Mouse (Mus musculus) embryonic stem cell, embryonic (primary cell): ENCODE results near the gene Pi16.

Experiments
- CTCF ChIA-PET, 4 experiments: fragments of 300-600 bp in 2 of 4; fragments of 350-600 bp in 2 of 4; sonication (Branson Sonifier 250); formaldehyde crosslinking; loops; one replicate each; lab custom pipeline; 2022; ENCODE audit warnings: inconsistent platforms in 2 of 4; lab: Charles Lee
- POLR2A ChIA-PET, 4 experiments: fragments of 300-600 bp in 2 of 4; fragments of 350-600 bp in 2 of 4; sonication (Branson Sonifier 250); formaldehyde crosslinking; loops; one replicate each; lab custom pipeline; 2022; ENCODE audit warnings: antibody characterized with exemption in 4 of 4, inconsistent platforms in 1 of 4; lab: Charles Lee

The Pi16 gene

GRCm38 (mm10) chr17:29332186-29332685 is 14.8 kb downstream of the Pi16 start:
- ChIA-PET CTCF (interaction anchor here in 1 of 4 experiments (0.6 kb wide), 1 partner anchor 283 kb away, joined by 5 read pairs; no protein-coding TSS in a partner anchor), POLR2A (interaction anchor here in 2 of 4 experiments (1.6 to 3.2 kb wide), 2 partner anchors 11 to 27 kb away, joined by 3 to 14 read pairs; no protein-coding TSS in a partner anchor)

GRCm38 (mm10) chr17:29336266-29336990 is 18.9 kb downstream of the Pi16 start:
- CTCF ChIA-PET: interaction anchor here in 3 of 4 experiments (0.5 to 3.0 kb wide), 9 partner anchors 25 to 422 kb away, joined by 3 to 17 read pairs (median 3); partner anchors contain the start of gene BC004004 (in 1 of the 3)
- POLR2A ChIA-PET: interaction anchor here in 2 of 4 experiments (0.5 to 2.0 kb wide), 2 partner anchors 20 to 1179 kb away, joined by 3 to 4 read pairs; no protein-coding TSS in a partner anchor

GRCm38 (mm10) chr17:29337979-29338823 is 20.7 kb downstream of the Pi16 start:
- POLR2A ChIA-PET: interaction anchor here in 3 of 4 experiments (0.6 to 4.4 kb wide), 9 partner anchors 8 to 794 kb away, joined by 3 to 17 read pairs (median 3); partner anchors contain the start of gene Mtch1 (in 1 of the 3)

GRCm38 (mm10) chr17:29339170-29339768 is 21.8 kb downstream of the Pi16 start:
- POLR2A ChIA-PET: interaction anchor here in 3 of 4 experiments (0.5 to 4.4 kb wide), 16 partner anchors 8 to 635 kb away, joined by 3 to 17 read pairs (median 3); partner anchors contain the start of gene Mtch1 (in 1 of the 3)

More at GRCm38 (mm10) chr17:29337979-29338823, 20.7 kb downstream of the Pi16 start:
- CTCF ChIA-PET: interaction anchor here in 2 of 4 experiments (1.2 to 3.0 kb wide), 4 partner anchors 23 to 70 kb away, joined by 3 to 17 read pairs (median 6); partner anchors contain the start of gene BC004004 (in 1 of the 2)

GRCm38 (mm10) chr17:29340406-29341261 is 23.2 kb downstream of the Pi16 start:
- CTCF ChIA-PET: interaction anchor here (0.6 to 3.0 kb wide), 16 partner anchors 12 to 757 kb away, joined by 3 to 17 read pairs (median 4); partner anchors contain the start of gene BC004004 (in 1 of the 4)
- POLR2A ChIA-PET: interaction anchor here in 3 of 4 experiments (0.6 to 4.4 kb wide), 33 partner anchors 8 to 1715 kb away, joined by 3 to 17 read pairs (median 4); partner anchors contain the start of genes BC004004 (in 1 of the 3), Cdkn1a (in 1 of the 3), Fgd2 (in 1 of the 3) and Pi16 (in 1 of the 3)

More at GRCm38 (mm10) chr17:29339170-29339768, 21.8 kb downstream of the Pi16 start:
- CTCF ChIA-PET: interaction anchor here in 2 of 4 experiments (0.6 to 3.0 kb wide), 6 partner anchors 22 to 209 kb away, joined by 3 to 18 read pairs (median 6); partner anchors contain the start of gene BC004004 (in 1 of the 2)

- ChIA-PET POLR2A (interaction anchor here in 3 of 4 experiments (0.6 to 4.4 kb wide), 34 partner anchors 10 to 649 kb away, joined by 3 to 17 read pairs (median 4); partner anchors contain the start of genes Fgd2 (in 2 of the 3), BC004004 (in 1 of the 3), Cdkn1a (in 1 of the 3) and Pi16 (in 1 of the 3)), CTCF (interaction anchor here (0.6 to 3.0 kb wide), 17 partner anchors 11 to 804 kb away, joined by 3 to 17 read pairs (median 4); no protein-coding TSS in a partner anchor)
Observed at GRCm38 (mm10) chr17:29341591-29342003, 24.1 kb downstream of the Pi16 start.

- ChIA-PET CTCF (interaction anchor here (0.5 to 3.0 kb wide), 15 partner anchors 10 to 805 kb away, joined by 3 to 17 read pairs (median 4); no protein-coding TSS in a partner anchor), POLR2A (interaction anchor here in 3 of 4 experiments (0.6 to 2.4 kb wide), 28 partner anchors 11 to 650 kb away, joined by 3 to 10 read pairs (median 4); partner anchors contain the start of genes BC004004 (in 1 of the 3), Cdkn1a (in 1 of the 3), Fgd2 (in 1 of the 3) and Pi16 (in 1 of the 3))
Observed at GRCm38 (mm10) chr17:29342010-29342910, 24.8 kb downstream of the Pi16 start.

GRCm38 (mm10) chr17:29343241-29343640 is 25.8 kb downstream of the Pi16 start:
- POLR2A ChIA-PET: interaction anchor here in 2 of 4 experiments (0.6 to 2.4 kb wide), 5 partner anchors 12 to 401 kb away, joined by 3 to 9 read pairs (median 4); partner anchors contain the start of gene Fgd2 (in 1 of the 2)
- CTCF ChIA-PET: interaction anchor here in 3 of 4 experiments (0.5 to 3.0 kb wide), 3 partner anchors 28 to 515 kb away, joined by 4 to 17 read pairs (median 13); no protein-coding TSS in a partner anchor

GRCm38 (mm10) chr17:29345272-29345671 is 27.8 kb downstream of the Pi16 start:
- CTCF ChIA-PET: interaction anchor here in 1 of 4 experiments (0.6 kb wide), 1 partner anchor 60 kb away, joined by 5 read pairs; no protein-coding TSS in a partner anchor
- POLR2A ChIA-PET: interaction anchor here in 1 of 4 experiments (0.5 to 3.4 kb wide), 5 partner anchors 10 to 118 kb away, joined by 3 to 34 read pairs (median 3); no protein-coding TSS in a partner anchor

- CTCF ChIA-PET: interaction anchor here (0.6 to 2.5 kb wide), 12 partner anchors 10 to 182 kb away, joined by 3 to 12 read pairs (median 4); partner anchors contain the start of gene BC004004 (in 1 of the 4)
Observed at GRCm38 (mm10) chr17:29346496-29347125, 29.1 kb downstream of the Pi16 start.

GRCm38 (mm10) chr17:29347126-29347644 is 29.7 kb downstream of the Pi16 start:
- ChIA-PET CTCF (interaction anchor here (0.6 to 2.5 kb wide), 20 partner anchors 9 to 1115 kb away, joined by 3 to 12 read pairs (median 4); partner anchors contain the start of genes BC004004 (in 2 of the 4) and Ppard (in 1 of the 4)), POLR2A (interaction anchor here in 3 of 4 experiments (0.5 to 3.5 kb wide), 74 partner anchors 8 to 1577 kb away, joined by 3 to 49 read pairs (median 4); partner anchors contain the start of genes BC004004 (in 3 of the 3), Fgd2 (in 3 of the 3), Cdkn1a (in 2 of the 3) and Srsf3 (in 2 of the 3))

More at GRCm38 (mm10) chr17:29346496-29347125, 29.1 kb downstream of the Pi16 start:
- POLR2A ChIA-PET: interaction anchor here in 3 of 4 experiments (0.5 to 3.5 kb wide), 44 partner anchors 8 to 1577 kb away, joined by 3 to 49 read pairs (median 5); partner anchors contain the start of genes Cdkn1a (in 2 of the 3), Fgd2 (in 2 of the 3), BC004004 (in 1 of the 3) and Gm28043 (in 1 of the 3)

- ChIA-PET POLR2A (interaction anchor here (0.5 to 3.5 kb wide), 72 partner anchors 8 to 452 kb away, joined by 3 to 49 read pairs (median 4); partner anchors contain the start of genes BC004004 (in 3 of the 4), Cdkn1a (in 3 of the 4), Fgd2 (in 3 of the 4) and Srsf3 (in 2 of the 4)), CTCF (interaction anchor here (0.6 to 2.5 kb wide), 18 partner anchors 9 to 1115 kb away, joined by 3 to 12 read pairs (median 4); partner anchors contain the start of genes BC004004 (in 2 of the 4) and Ppard (in 1 of the 4))
Observed at GRCm38 (mm10) chr17:29347645-29348256, 30.3 kb downstream of the Pi16 start, which contains the start of gene Mtch1. Gene Mtch1, minus strand, starts transcription at chr17:29347934.
